Comparison of ENCODE assay signal across 12 mouse cellular contexts in the genomic region with DNA sequence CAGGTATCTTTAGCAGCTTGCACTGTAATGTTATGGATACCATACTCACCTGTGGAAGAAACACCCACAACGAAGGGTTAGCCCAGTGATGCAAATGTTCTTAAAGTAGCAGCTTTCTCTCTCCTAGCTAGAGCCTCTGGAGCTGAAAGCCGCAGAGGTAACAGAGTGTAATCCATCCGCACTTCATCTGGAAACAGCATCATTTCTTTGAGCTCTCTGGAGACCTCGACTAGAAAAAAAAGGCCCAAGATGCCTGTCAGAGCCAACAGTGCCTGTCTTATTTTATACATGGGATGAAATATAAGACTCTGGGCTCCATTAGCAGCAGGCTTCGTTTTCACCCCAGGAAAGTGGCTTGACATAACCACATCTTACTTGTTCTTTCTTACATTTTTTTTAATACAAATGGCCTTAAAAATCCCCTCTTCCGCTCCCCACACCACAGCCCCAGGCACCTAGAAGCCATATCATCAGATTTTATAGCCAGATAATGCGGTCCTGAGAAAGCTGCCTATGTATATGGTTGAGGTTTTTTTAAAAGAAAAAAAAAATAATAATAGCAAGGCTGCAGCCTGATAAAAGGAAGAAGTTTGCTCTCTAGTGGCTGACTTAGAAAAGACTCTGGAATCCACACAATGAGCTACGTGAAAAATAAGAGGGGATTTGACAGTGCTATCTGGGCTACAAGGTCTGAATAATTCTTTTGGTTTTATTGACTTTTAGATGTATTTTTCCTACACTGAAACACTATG.
DNase-seq lines count a peak whose midpoint lies in the region; ATAC-seq and TF ChIP-seq lines count a peak whose summit lies in the region.
"Had no signal": no experiment of that assay in that cellular context is flagged by ENCODE, and none has a peak within 500 bp of the region (broad histone marks: within the 10 kb centered on the region; RNA-seq: fewer than 3 reads in every experiment).

No protein-coding gene starts in this region.

- no peak overlapping the region for H3K4me2 ChIP-seq in embryonic facial prominence, embryonic 11.5 days (ENCODE audit: low read depth, low read length)
- H3K4me2 ChIP-seq in CH12.LX (ENCODE audit: insufficient read depth, low read depth, poor library complexity, severe bottlenecking), result no peak overlapping the region
- H3K4me2 ChIP-seq in hindbrain, postnatal 0 days (ENCODE audit: low read depth, low read length), result no peak overlapping the region
- no peak overlapping the region for H3K4me2 ChIP-seq in kidney, embryonic 15.5 days
- H3K4me2 ChIP-seq: heart, embryonic 15.5 days had no signal

- no peaks in the 10 kb centered on the region for H3K4me1 ChIP-seq in embryonic facial prominence, embryonic 11.5 days (ENCODE audit: control insufficient read depth, insufficient read depth, low read length)
- H3K4me1 ChIP-seq in embryonic facial prominence, embryonic 10.5 days, result no peaks in the 10 kb centered on the region
- no peaks in the 10 kb centered on the region for H3K4me1 ChIP-seq in CH12.LX (ENCODE audit: control insufficient read depth in 1 of 2, insufficient read depth in 2 of 2)
- no peaks in the 10 kb centered on the region for H3K4me1 ChIP-seq in hindbrain, postnatal 0 days (ENCODE audit: insufficient read depth, low read length)
- H3K4me1 ChIP-seq in kidney, embryonic 15.5 days, result no peaks in the 10 kb centered on the region
- H3K4me1 ChIP-seq: heart, embryonic 15.5 days had no signal

- 63% methylated on average over 8 of the region's 8 CpGs for WGBS in embryonic facial prominence, embryonic 11.5 days
- 72% methylated on average over 8 of the region's 8 CpGs for WGBS in embryonic facial prominence, embryonic 10.5 days
- 65% methylated on average over 8 of the region's 8 CpGs for WGBS in hindbrain, postnatal 0 days
- 50% methylated on average over 8 of the region's 8 CpGs for WGBS in kidney, embryonic 15.5 days

- ATAC-seq in embryonic facial prominence, embryonic 11.5 days (replicated peaks; ENCODE audit: insufficient number of reproducible peaks, low FRiP score, low TSS enrichment, low read depth), result peak; percentile 34; the same call in 1 of the 2 replicates
- ATAC-seq in hindbrain, postnatal 0 days, result 0 out of 2 replicates have a peak, but pooled peaks have one; percentile 24
- no peak for ATAC-seq in kidney, embryonic 15.5 days (replicated peaks; ENCODE audit: low FRiP score)

- no peaks in the 10 kb centered on the region for H3K27me3 ChIP-seq in embryonic facial prominence, embryonic 11.5 days (ENCODE audit: control insufficient read depth, insufficient read depth, low read length)
- no peaks in the 10 kb centered on the region for H3K27me3 ChIP-seq in embryonic facial prominence, embryonic 10.5 days (replicated peaks; ENCODE audit: low read depth, poor library complexity, severe bottlenecking)
- H3K27me3 ChIP-seq in CH12.LX (replicated peaks), result no peaks in the 10 kb centered on the region
- no peaks in the 10 kb centered on the region for H3K27me3 ChIP-seq in hindbrain, postnatal 0 days (ENCODE audit: insufficient read depth, low read length)
- no peaks in the 10 kb centered on the region for H3K27me3 ChIP-seq in kidney, embryonic 15.5 days
- H3K27me3 ChIP-seq: heart, embryonic 15.5 days had no signal

- peak; percentile 82 for TF ChIP-seq CTCF in layer of hippocampus, adult 2 months (conservative IDR thresholded peaks at IDR 0.05)
- TF ChIP-seq CTCF in CH12.LX (conservative IDR thresholded peaks at IDR 0.05 in 1 of 2, IDR thresholded peaks at IDR 0.05 in 1 of 2; ENCODE audit: low read depth in 2 of 2, low read length in 2 of 2), result peak in 1 of 2 experiments; percentile 34; a peak in 2 of 4 replicates
- TF ChIP-seq CTCF in hindbrain, postnatal 0 days (IDR thresholded peaks at IDR 0.05; ENCODE audit: low read depth), result peak; percentile 65

- H3K79me2 ChIP-seq in CH12.LX (replicated peaks; ENCODE audit: control insufficient read depth, extremely low read depth, insufficient read depth, poor library complexity, severe bottlenecking), result no peaks in the 10 kb centered on the region

- no peak overlapping the region for H3K27ac ChIP-seq in embryonic facial prominence, embryonic 11.5 days (replicated peaks; ENCODE audit: low read depth, low read length)
- no peak overlapping the region for H3K27ac ChIP-seq in embryonic facial prominence, embryonic 10.5 days (replicated peaks)
- H3K27ac ChIP-seq in layer of hippocampus, adult 2 months, result no peak overlapping the region
- H3K27ac ChIP-seq in CH12.LX (ENCODE audit: insufficient read depth, low read depth), result no peak overlapping the region
- no peak overlapping the region for H3K27ac ChIP-seq in hindbrain, postnatal 0 days
- H3K27ac ChIP-seq in kidney, embryonic 15.5 days, result no peak overlapping the region
- H3K27ac ChIP-seq: heart, embryonic 15.5 days had no signal

- in situ Hi-C loops in CH12.LX (cut with MboI; ENCODE audit: low pct_ligation_motif_present, low pct_unique_long_range_greater_than_20kb, low sequenced_read_pairs), result no loop called here

- no peak overlapping the region for H3K9ac ChIP-seq in embryonic facial prominence, embryonic 11.5 days (replicated peaks; ENCODE audit: low read length)
- no peak overlapping the region for H3K9ac ChIP-seq in CH12.LX (ENCODE audit: insufficient read depth, low read depth)
- H3K9ac ChIP-seq in hindbrain, postnatal 0 days (replicated peaks; ENCODE audit: low read length), result no peak overlapping the region
- H3K9ac ChIP-seq in kidney, embryonic 15.5 days, result no peak overlapping the region
- H3K9ac ChIP-seq: heart, embryonic 15.5 days had no signal

- TF ChIP-seq RAD21 in CH12.LX (IDR thresholded peaks at IDR 0.05; ENCODE audit: low read depth, low read length), result peak; percentile 14

- dilution Hi-C loops in CH12.LX (cut with MboI; ENCODE audit: extremely low pct_ligation_motif_present, extremely low pct_unique_long_range_greater_than_20kb, low sequenced_read_pairs), result no loop called here

- no peak overlapping the region for H3K4me3 ChIP-seq in embryonic facial prominence, embryonic 11.5 days (ENCODE audit: low read depth, low read length)
- H3K4me3 ChIP-seq in embryonic facial prominence, embryonic 10.5 days, result no peak overlapping the region
- no peak overlapping the region for H3K4me3 ChIP-seq in layer of hippocampus, adult 2 months
- no peak overlapping the region for H3K4me3 ChIP-seq in CH12.LX (replicated peaks in 1 of 3; ENCODE audit: low read depth in 2 of 3, low read length in 2 of 3, poor library complexity in 1 of 3)
- no peak overlapping the region for H3K4me3 ChIP-seq in hindbrain, postnatal 0 days (ENCODE audit: low read length)
- H3K4me3 ChIP-seq in kidney, embryonic 15.5 days (replicated peaks), result no peak overlapping the region
- H3K4me3 ChIP-seq: heart, embryonic 15.5 days had no signal

- TF ChIP-seq POLR2A in CH12.LX (IDR thresholded peaks at IDR 0.05; ENCODE audit: low read depth, low read length), result no peak

- peak; percentile 40 for DNase-seq in embryonic facial prominence, embryonic 11.5 days (ENCODE audit: low spot score)
- no peak for DNase-seq in embryonic facial prominence, embryonic 10.5 days (ENCODE audit: low spot score)
- no peak for DNase-seq in layer of hippocampus, adult 2 months (ENCODE audit: low spot score in 2 of 2)
- no peak for DNase-seq in layer of hippocampus, postnatal 10 days (ENCODE audit: low spot score in 2 of 2)
- no peak for DNase-seq in CH12.LX (ENCODE audit: extremely low read depth)
- peak; percentile 70 for DNase-seq in hindbrain, postnatal 0 days (ENCODE audit: low spot score)
- DNase-seq in right cerebral cortex, postnatal 25 days, result no peak
- DNase-seq: adrenal gland, postnatal 14 days; cerebellum, adult 9-11 months; kidney, postnatal 14 days had no signal

- no peaks in the 10 kb centered on the region for H3K9me3 ChIP-seq in embryonic facial prominence, embryonic 11.5 days (replicated peaks; ENCODE audit: control insufficient read depth, low read length)
- H3K9me3 ChIP-seq in embryonic facial prominence, embryonic 10.5 days, result no peaks in the 10 kb centered on the region
- no peaks in the 10 kb centered on the region for H3K9me3 ChIP-seq in CH12.LX (replicated peaks; ENCODE audit: low read length)
- H3K9me3 ChIP-seq in hindbrain, postnatal 0 days (ENCODE audit: low read length), result no peaks in the 10 kb centered on the region
- H3K9me3 ChIP-seq in kidney, embryonic 15.5 days (replicated peaks), result no peaks in the 10 kb centered on the region
- H3K9me3 ChIP-seq: heart, embryonic 15.5 days had no signal

- no peak for TF ChIP-seq EP300 in CH12.LX (IDR thresholded peaks at IDR 0.05; ENCODE audit: low read length)

- no peaks in the 10 kb centered on the region for H3K36me3 ChIP-seq in embryonic facial prominence, embryonic 11.5 days (replicated peaks; ENCODE audit: control insufficient read depth, insufficient read depth, low read depth, low read length)
- H3K36me3 ChIP-seq in embryonic facial prominence, embryonic 10.5 days (replicated peaks), result no peaks in the 10 kb centered on the region
- no peaks in the 10 kb centered on the region for H3K36me3 ChIP-seq in CH12.LX (replicated peaks in 1 of 2; ENCODE audit: control insufficient read depth in 1 of 2, insufficient read depth in 1 of 2, low read length in 1 of 2)
- no peaks in the 10 kb centered on the region for H3K36me3 ChIP-seq in hindbrain, postnatal 0 days (ENCODE audit: insufficient read depth, low read length)
- H3K36me3 ChIP-seq in kidney, embryonic 15.5 days, result no peaks in the 10 kb centered on the region
- H3K36me3 ChIP-seq: heart, embryonic 15.5 days had no signal

TF ChIP-seq in CH12.LX, 34 proteins besides CTCF, POLR2A, EP300 and RAD21:
- peak; percentile 76 for TF ChIP-seq ZNF384 (IDR thresholded peaks at IDR 0.05; ENCODE audit: low read depth, low read length)
- no peak for TF ChIP-seq CHD1 (IDR thresholded peaks at IDR 0.05; ENCODE audit: low read depth, low read length)

Comparison
In these comparisons a context has a peak if more than half of its experiments do, and no peak if none do; other contexts are left out.
1. DNase-seq: peak in embryonic facial prominence, embryonic 11.5 days (single experiment) and hindbrain, postnatal 0 days (single experiment); none in embryonic facial prominence, embryonic 10.5 days (single experiment), layer of hippocampus, adult 2 months (0 of 2), layer of hippocampus, postnatal 10 days (0 of 2), CH12.LX (single experiment) and right cerebral cortex, postnatal 25 days (single experiment).